Mouse (Mus musculus) hindbrain, embryonic 15.5 days (tissue): ENCODE measurements around the gene Ovch2. TPM values are rescaled to one million over a fixed set of nuclear protein-coding genes. Genes with fewer than 3 reads are reported as not detected.
"Not testable (repeated sequence)": the region's sequence is repeated elsewhere in the genome, so short reads cannot be mapped to it uniquely, and the experiment has no call there.

Experiments
- ATAC-seq: fragments of 200-750 bp; cut with Nextera tagmentation; 2 replicates; pipeline ENCODE4 v1.8.0; 2017; ENCODE audit warnings: low read depth, moderate number of reproducible peaks, moderate TSS enrichment; ENCODE audit not compliant: low FRiP score
- H3K27ac ChIP-seq: fragments of 300-500 bp; sonication (generic); replicated peaks from 2 replicates; pipeline ENCODE4 v1.5.1; 2015; ENCODE audit warnings: mild to moderate bottlenecking, inconsistent platforms
- H3K27me3 ChIP-seq: fragments of 300-500 bp; sonication (generic); 2 replicates; pipeline ENCODE4 v1.6.1; 2015; ENCODE audit warnings: control low read depth, inconsistent platforms
- H3K36me3 ChIP-seq: fragments of 300-500 bp; sonication (generic); 2 replicates; pipeline ENCODE4 v1.6.1; 2015; ENCODE audit warnings: control low read depth, inconsistent platforms
- H3K4me1 ChIP-seq: fragments of 300-500 bp; sonication (generic); replicated peaks from 2 replicates; pipeline ENCODE4 v1.6.1; 2015; ENCODE audit warnings: control low read depth, inconsistent platforms
- H3K4me2 ChIP-seq: fragments of 300-500 bp; sonication (generic); 2 replicates; pipeline ENCODE4 v1.6.1; 2015; ENCODE audit warnings: moderate library complexity, mild to moderate bottlenecking, inconsistent platforms
- H3K4me3 ChIP-seq: fragments of 300-500 bp; sonication (generic); 2 replicates; pipeline ENCODE4 v1.5.1; 2015; ENCODE audit warnings: mild to moderate bottlenecking, inconsistent platforms
- H3K9ac ChIP-seq: fragments of 300-500 bp; sonication (generic); 2 replicates; pipeline ENCODE4 v1.6.1; 2015; ENCODE audit warnings: inconsistent platforms
- H3K9me3 ChIP-seq: fragments of 300-500 bp; sonication (generic); 2 replicates; pipeline ENCODE4 v1.6.1; 2016; ENCODE audit warnings: control low read depth, inconsistent platforms
- WGBS: fragments of 180-500 bp; shearing (Covaris S2); methylation state at CpG from one replicate; pipeline ENCODE4 v1.1.7; 2015; 5-methylcytosine and 5-hydroxymethylcytosine counted together
- polyA plus RNA-seq: library from polyadenylated mRNA; unstranded; fragments of >200 nt; fragmentation: Nextera tagmentation; extraction: Ambion mirVana; gene quantifications from 2 replicates; pipeline ENCODE4 v1.2.1, GENCODE M21; 2015

Gene Ovch2
- polyA plus RNA-seq: not detected in 2 replicates

DNA sequence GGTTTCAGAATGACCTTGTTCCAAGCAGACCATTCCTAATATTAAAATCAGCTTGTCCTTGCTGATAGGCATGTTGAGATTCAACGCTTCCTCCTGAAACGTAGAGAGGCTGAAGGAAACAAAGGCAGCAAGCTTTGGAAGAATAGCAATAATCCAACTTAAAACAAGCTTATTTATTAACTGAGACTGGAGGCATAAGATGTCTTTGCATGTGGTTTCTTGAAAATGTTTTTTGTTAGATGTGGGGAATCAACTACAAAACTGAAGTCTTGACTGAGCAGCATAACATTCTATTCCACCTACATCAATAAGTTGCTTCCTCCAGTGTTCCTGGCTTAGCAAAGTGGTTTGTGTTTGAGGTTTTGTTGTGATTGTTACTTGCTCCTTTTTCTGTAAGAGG, at the start of gene Ovch2:
Gene Ovch2, minus strand, starts transcription at position 101 of the 400 bp plus-strand sequence.
- no peak within 1 kb of the TSS for H3K4me3 ChIP-seq
- no peak within 1 kb of the TSS for H3K27ac ChIP-seq
- no peaks in the 10 kb centered on the region for H3K27me3 ChIP-seq
- no peaks in the 10 kb centered on the region for H3K4me1 ChIP-seq
- no peaks in the 10 kb centered on the region for H3K36me3 ChIP-seq
- no peak for ATAC-seq
- no peak within 1 kb of the TSS for H3K4me2 ChIP-seq
- H3K9ac ChIP-seq: no peak within 1 kb of the TSS
- WGBS: 89% methylated on average over 2 of the region's 2 CpGs
- no peaks in the 10 kb centered on the region for H3K9me3 ChIP-seq

DNA sequence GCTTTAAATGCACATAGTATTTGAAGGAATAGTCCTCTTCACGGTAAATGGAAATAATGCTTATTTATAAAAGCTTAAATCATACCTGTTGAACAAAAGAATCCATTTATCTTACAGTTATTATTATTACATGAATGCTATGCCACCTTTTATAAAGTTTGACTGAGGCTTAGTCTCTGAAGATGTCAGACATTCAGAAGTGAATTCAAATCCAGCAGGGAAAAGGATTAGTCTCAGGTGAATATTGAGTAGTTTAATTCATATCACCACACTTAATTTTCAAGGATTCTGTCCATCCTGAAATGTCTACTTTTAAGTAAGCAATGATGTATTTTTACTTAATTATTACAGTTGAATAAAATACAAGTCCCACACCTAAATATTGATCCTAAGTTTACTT, 46.4 kb upstream of the Ovch2 start, which contains the start of gene Olfr470:
Gene Olfr470, minus strand, starts transcription at position 101 of the 400 bp plus-strand sequence.
- not testable (repeated sequence) for H3K4me1 ChIP-seq, H3K4me3 ChIP-seq, H3K27me3 ChIP-seq, H3K4me2 ChIP-seq, H3K36me3 ChIP-seq, H3K9ac ChIP-seq, ATAC-seq, H3K27ac ChIP-seq, H3K9me3 ChIP-seq
- 72% methylated on average over 1 of the region's 1 CpGs for WGBS

DNA sequence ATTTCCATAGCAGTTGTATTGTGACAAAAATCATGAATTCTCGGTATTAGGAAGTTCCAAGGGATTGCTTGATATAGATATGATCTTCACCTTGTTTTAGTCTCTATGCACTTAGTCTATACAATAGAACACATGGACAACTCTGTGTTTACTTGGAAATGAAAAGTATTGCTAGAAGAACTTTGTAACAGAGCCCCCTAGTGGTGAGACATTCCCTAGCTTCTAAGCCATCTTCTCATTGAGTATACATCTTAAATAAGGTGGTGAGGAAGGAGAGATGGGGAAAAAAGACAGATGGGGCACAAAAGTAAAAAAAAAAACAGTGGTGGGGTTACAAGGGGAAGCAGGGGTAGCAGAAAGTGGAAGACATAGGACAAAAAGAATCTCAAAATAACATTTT, 40.7 kb upstream of the Ovch2 start:
- 89% methylated on average over 1 of the region's 1 CpGs for WGBS
- Histone ChIP-seq H3K4me2 (no peak overlapping the region), H3K9me3 (no peaks in the 10 kb centered on the region), H3K4me1 (no peaks in the 10 kb centered on the region), H3K27me3 (no peaks in the 10 kb centered on the region), H3K4me3 (no peak overlapping the region), H3K27ac (no peak overlapping the region), H3K36me3 (no peaks in the 10 kb centered on the region), H3K9ac (no peak overlapping the region)
- ATAC-seq: no peak

DNA sequence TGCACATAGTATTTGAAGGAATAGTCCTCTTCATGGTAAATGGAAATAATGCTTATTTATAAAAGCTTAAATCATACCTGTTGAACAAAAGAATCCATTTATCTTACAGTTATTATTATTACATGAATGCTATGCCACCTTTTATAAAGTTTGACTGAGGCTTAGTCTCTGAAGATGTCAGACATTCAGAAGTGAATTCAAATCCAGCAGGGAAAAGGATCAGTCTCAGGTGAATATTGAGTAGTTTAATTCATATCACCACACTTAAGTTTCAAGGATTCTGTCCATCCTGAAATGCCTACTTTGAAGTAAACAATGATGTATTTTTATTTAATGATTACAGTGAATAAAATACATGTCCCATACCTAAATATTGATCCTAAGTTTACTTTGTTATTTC, 24.4 kb upstream of the Ovch2 start, which contains the start of gene Olfr469:
Gene Olfr469, minus strand, starts transcription at position 101 of the 400 bp plus-strand sequence.
- not testable (repeated sequence) for H3K36me3 ChIP-seq, H3K9ac ChIP-seq, H3K27me3 ChIP-seq, H3K9me3 ChIP-seq, ATAC-seq, H3K4me2 ChIP-seq, H3K27ac ChIP-seq, H3K4me1 ChIP-seq, H3K4me3 ChIP-seq

DNA sequence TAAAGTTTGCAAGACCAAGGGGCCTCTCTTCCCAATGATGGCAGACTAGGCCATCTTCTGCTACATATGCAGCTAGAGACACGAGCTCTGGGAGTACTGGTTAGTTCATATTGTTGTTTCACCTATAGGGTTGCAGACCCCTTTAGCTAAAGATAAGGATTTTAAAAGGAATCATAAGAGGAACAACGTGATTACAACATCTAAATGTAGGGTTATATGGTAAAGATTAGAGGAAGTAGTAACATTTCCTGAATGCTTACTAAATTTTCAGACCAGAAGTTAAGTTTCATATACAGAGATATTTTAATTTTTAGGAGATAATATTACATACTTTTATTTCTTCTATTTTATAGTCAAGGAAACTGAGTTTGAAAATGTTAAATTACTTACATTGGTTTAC, 22.9 kb upstream of the Ovch2 start:
- 63% methylated on average over 2 of the region's 2 CpGs for WGBS
- not testable (repeated sequence) for H3K9me3 ChIP-seq

DNA sequence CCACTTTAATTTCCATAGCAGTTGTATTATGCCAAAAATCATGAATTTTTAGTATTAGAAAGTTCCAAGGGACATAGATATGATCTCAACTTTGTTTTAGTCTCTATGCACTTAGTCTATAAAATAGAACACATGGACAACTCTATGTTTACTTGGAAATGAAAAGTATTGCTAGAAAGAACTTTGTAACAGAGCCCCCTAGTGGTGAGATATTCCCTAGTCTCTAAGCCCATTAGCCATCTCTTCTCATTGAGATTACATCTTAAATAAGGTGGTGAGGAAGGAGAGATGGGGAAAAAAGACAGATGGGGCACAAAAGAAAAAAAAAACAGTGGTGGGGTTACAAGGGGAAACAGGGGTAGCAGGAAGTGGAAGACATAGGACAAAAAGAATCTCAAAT, 18.4 kb upstream of the Ovch2 start:
- Histone ChIP-seq H3K36me3 (no peaks in the 10 kb centered on the region), H3K4me3 (no peak overlapping the region), H3K4me1 (no peaks in the 10 kb centered on the region), H3K9ac (no peak overlapping the region), H3K4me2 (no peak overlapping the region), H3K27ac (no peak overlapping the region), H3K27me3 (no peaks in the 10 kb centered on the region), H3K9me3 (no peaks in the 10 kb centered on the region)
- no peak for ATAC-seq

More for the DNA sequence above, 22.9 kb upstream of the Ovch2 start:
- not testable (repeated sequence) for H3K27ac ChIP-seq, H3K36me3 ChIP-seq, H3K4me1 ChIP-seq, H3K4me2 ChIP-seq, H3K4me3 ChIP-seq, ATAC-seq, H3K9ac ChIP-seq, H3K27me3 ChIP-seq

DNA sequence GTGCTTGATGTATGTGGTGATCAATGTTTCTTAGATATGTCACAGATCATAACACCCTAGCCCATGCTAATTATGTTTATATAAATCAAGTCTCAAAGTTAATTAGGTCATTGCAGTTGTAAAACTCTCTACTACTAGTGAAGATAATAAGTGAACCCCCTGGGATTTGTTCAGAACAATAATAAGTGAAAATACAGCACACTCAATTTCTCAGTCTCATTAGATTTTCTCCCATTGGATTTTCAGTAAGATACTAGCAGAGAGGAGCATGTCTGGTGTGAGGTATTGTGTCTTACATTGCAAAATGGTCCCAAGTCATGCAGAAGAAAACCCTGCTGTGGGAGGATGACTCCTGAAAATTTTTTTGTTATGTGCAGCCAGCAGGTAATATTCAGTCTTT, 11.0 kb upstream of the Ovch2 start, which contains the start of gene Olfr467:
Gene Olfr467, plus strand, starts transcription at position 301 of the 400 bp plus-strand sequence.
- ATAC-seq: no peak

DNA sequence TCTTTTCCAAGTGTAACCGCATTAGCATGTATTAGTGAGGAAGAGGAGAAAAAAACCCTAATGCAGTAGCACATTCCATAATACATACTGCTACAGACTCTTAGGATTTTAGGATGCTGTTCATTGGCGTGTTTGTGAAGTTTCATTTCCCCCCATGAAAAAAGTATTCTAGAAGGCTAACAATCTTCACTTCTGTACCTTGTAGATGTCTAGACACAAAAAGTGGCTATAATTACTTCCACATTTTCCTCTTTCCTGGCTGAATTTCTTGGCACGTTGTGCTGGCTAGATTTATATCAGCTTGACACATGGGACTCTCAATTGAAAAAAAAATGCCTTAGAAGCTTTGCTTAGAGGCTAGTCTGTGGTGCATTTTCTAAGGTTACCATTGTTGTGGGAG, 1.1 kb upstream of the Ovch2 start:
- Histone ChIP-seq H3K9ac (no peak overlapping the region), H3K4me1 (no peaks in the 10 kb centered on the region), H3K36me3 (no peaks in the 10 kb centered on the region), H3K4me3 (no peak overlapping the region), H3K27me3 (no peaks in the 10 kb centered on the region), H3K4me2 (no peak overlapping the region), H3K27ac (no peak overlapping the region), H3K9me3 (peaks cover 5% of the 10 kb centered on the region; the same call in 1 of the 2 replicates)
- ATAC-seq: no peak
- WGBS: 82% methylated on average over 3 of the region's 3 CpGs

More for the DNA sequence above, 11.0 kb upstream of the Ovch2 start, which contains the start of gene Olfr467:
- H3K27me3 ChIP-seq: no peaks in the 10 kb centered on the region
- H3K9ac ChIP-seq: no peak within 1 kb of the TSS
- H3K4me2 ChIP-seq: no peak within 1 kb of the TSS
- no peak within 1 kb of the TSS for H3K4me3 ChIP-seq
- H3K9me3 ChIP-seq: peaks cover 5% of the 10 kb centered on the region; the same call in 1 of the 2 replicates
- H3K27ac ChIP-seq: no peak within 1 kb of the TSS
- H3K4me1 ChIP-seq: no peaks in the 10 kb centered on the region
- no peaks in the 10 kb centered on the region for H3K36me3 ChIP-seq

DNA sequence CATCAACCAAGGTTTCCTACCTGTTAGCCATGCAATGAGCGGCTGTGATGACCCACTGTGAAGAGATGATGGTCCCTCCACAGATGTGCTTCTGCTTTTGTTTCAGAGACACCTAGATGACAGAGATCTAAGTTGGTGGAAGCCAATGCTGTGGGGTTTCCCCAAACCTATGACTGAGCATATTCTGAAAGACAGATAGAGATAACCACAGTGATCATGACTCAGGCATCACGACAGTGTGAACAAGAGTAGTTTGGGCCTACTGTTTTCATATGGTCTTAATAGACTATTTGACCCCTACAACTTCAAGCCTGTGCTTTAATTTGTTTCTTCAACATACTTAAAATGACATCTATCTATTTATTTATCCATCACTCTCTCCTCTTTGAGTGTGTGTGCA, 4.5 kb downstream of the Ovch2 start:
- no peak overlapping the region for H3K4me2 ChIP-seq
- no peak overlapping the region for H3K27ac ChIP-seq
- no peak overlapping the region for H3K9ac ChIP-seq
- ATAC-seq: no peak
- no peaks in the 10 kb centered on the region for H3K27me3 ChIP-seq
- no peaks in the 10 kb centered on the region for H3K9me3 ChIP-seq
- no peak overlapping the region for H3K4me3 ChIP-seq
- no peaks in the 10 kb centered on the region for H3K4me1 ChIP-seq
- no peaks in the 10 kb centered on the region for H3K36me3 ChIP-seq
- WGBS: 89% methylated on average over 2 of the region's 2 CpGs

DNA sequence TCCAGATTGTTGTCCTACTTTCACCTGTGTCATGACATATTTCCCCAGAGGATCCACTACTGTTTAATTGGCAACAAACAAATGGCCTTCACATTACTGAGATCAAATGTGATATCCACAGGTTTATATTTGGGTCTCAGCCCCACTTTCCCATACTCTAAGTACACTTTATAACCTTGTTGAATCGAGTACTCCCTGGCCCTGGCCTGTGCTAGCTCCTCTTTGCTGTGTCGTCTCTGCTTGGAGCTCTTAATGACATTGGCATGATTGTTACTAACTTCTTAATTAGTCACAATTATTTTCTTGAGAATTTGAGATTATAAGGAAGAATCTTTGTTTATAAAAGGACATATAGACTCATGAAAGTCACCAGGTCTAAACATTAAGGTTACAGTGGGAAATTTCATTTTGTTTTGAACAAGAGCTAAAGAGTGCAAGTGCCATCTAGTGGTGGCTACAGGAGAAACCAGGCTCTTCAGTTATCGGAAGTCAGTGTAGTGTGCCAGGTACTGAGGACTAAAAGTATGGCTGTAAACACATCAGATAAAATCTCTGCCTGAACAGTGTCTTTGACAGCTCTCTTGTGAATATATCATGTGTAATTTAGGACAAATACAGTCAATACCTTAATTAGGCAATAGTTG, 12.9 kb downstream of the Ovch2 start:
- H3K4me3 ChIP-seq: no peak overlapping the region
- H3K4me1 ChIP-seq: no peaks in the 10 kb centered on the region
- WGBS: 61% methylated on average over 3 of the region's 3 CpGs
- H3K36me3 ChIP-seq: no peaks in the 10 kb centered on the region
- H3K9me3 ChIP-seq: no peaks in the 10 kb centered on the region
- H3K27ac ChIP-seq: no peak overlapping the region
- peak; percentile 66; the same call in 1 of the 2 replicates for ATAC-seq
- no peaks in the 10 kb centered on the region for H3K27me3 ChIP-seq
- H3K9ac ChIP-seq: no peak overlapping the region
- no peak overlapping the region for H3K4me2 ChIP-seq

DNA sequence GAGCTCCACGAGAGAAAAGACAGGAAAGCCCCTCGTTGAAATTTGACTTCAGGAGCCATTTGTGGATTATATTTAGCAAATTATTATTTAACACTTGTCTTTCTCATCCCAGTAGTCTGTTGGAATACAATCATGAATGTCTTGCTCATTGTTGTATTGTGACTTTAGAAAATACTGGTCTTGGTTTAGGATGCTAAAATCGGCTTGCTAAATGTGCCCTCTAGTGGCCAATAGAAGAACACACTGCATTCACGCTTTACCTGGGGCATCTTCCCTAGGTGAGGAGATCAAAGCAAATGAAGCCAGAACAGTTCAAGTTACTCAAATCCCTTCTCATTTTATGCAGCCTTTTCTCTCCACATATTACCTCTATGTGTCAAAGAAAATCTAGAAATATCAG, 21.4 kb downstream of the Ovch2 start:
- no peak for ATAC-seq
- Histone ChIP-seq H3K27me3 (no peaks in the 10 kb centered on the region), H3K36me3 (no peaks in the 10 kb centered on the region), H3K9ac (no peak overlapping the region), H3K9me3 (no peaks in the 10 kb centered on the region), H3K4me3 (no peak overlapping the region), H3K4me1 (no peaks in the 10 kb centered on the region), H3K27ac (no peak overlapping the region), H3K4me2 (no peak overlapping the region)
- WGBS: 45% methylated on average over 4 of the region's 4 CpGs

DNA sequence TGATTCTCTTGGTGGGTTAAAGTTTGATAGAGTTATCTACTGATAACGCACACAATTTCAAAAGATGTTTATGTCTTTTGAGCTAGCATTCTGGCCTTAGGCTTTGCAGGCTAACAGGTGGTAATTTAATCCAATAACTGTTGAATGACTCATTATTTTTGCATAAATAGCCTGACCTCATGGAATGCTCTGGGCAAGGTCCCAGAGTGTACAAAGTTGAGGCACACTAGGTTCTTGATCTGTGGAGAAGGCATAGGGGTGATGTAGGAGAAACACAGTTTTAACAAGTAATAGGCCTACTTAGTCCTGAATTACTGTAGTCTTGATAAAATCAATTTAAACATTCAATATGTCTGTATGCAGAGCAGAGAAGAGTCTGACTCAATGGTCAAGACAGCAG, 22.8 kb downstream of the Ovch2 start:
- ATAC-seq: no peak
- no peaks in the 10 kb centered on the region for H3K27me3 ChIP-seq
- H3K36me3 ChIP-seq: no peaks in the 10 kb centered on the region
- H3K27ac ChIP-seq: no peak overlapping the region
- no peak overlapping the region for H3K9ac ChIP-seq
- no peaks in the 10 kb centered on the region for H3K4me1 ChIP-seq
- WGBS: 89% methylated on average over 1 of the region's 1 CpGs
- no peaks in the 10 kb centered on the region for H3K9me3 ChIP-seq
- no peak overlapping the region for H3K4me3 ChIP-seq
- H3K4me2 ChIP-seq: no peak overlapping the region

DNA sequence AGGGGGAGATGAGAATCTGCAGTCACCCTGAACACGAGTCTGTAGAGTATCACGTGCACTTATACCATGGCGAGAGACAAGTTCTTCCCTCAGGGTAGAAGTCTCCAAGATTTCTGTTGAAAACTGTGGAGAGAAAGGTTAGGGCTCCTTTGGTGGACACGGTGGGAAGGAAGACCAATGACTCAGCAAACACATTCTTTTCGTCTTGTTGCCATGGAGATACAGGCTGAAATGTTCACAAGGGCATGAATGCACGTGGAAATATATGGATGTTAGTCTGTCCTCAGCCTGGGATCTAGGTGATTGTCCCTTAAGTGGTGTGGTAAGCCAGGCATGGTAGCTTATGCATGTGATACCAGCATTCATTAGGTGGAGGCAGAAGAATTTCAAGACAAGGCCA, 30.2 kb downstream of the Ovch2 start:
- Histone ChIP-seq H3K27ac (no peak overlapping the region), H3K4me1 (no peaks in the 10 kb centered on the region), H3K4me3 (no peak overlapping the region), H3K9me3 (no peaks in the 10 kb centered on the region), H3K27me3 (no peaks in the 10 kb centered on the region), H3K9ac (no peak overlapping the region), H3K36me3 (no peaks in the 10 kb centered on the region), H3K4me2 (no peak overlapping the region)
- no peak for ATAC-seq
- 45% methylated on average over 6 of the region's 6 CpGs for WGBS
